Mouse (Mus musculus) MEL (cell line): ENCODE data around the gene Ddx41.

Source experiments
- CTCF ChIP-seq, 3 experiments: IDR thresholded peaks in 2 of 3; conservative IDR thresholded peaks in 1 of 3; 2 replicates each; pipeline ENCODE4 v1.5.1; 2011 to 2012; ENCODE audit warnings: low read length in 3 of 3, low read depth in 2 of 3, mild to moderate bottlenecking in 2 of 3, improper control_type of control experiment in 1 of 3, inconsistent platforms in 1 of 3, mixed read lengths in 1 of 3, moderate library complexity in 1 of 3; ENCODE audit not compliant: control insufficient read depth in 1 of 3, insufficient read depth in 1 of 3, poor library complexity in 1 of 3, severe bottlenecking in 1 of 3
- E2F4 ChIP-seq: IDR thresholded peaks from 2 replicates; pipeline ENCODE4 v1.6.1; 2011; ENCODE audit warnings: low read depth, low read length, improper control_type of control experiment, borderline replicate concordance
- EP300 ChIP-seq, 2 experiments: IDR thresholded peaks; 2 replicates each; pipeline ENCODE4 v1.6.1; 2011; ENCODE audit warnings: improper control_type of control experiment in 2 of 2, low read length in 2 of 2, low read depth in 1 of 2, mild to moderate bottlenecking in 1 of 2
- ETS1 ChIP-seq: IDR thresholded peaks from 2 replicates; pipeline ENCODE4 v1.6.1; 2012; ENCODE audit warnings: low read depth, mild to moderate bottlenecking, inconsistent platforms, low read length, improper control_type of control experiment, moderate library complexity
- GABPA ChIP-seq: IDR thresholded peaks from 2 replicates; pipeline ENCODE4 v1.6.1; 2012; ENCODE audit warnings: low read depth, mild to moderate bottlenecking, inconsistent platforms, low read length, improper control_type of control experiment, moderate library complexity
- GATA1 ChIP-seq: IDR thresholded peaks from 2 replicates; pipeline ENCODE4 v1.6.1; 2011; ENCODE audit warnings: low read depth, low read length, improper control_type of control experiment
- MAX ChIP-seq: IDR thresholded peaks from 2 replicates; pipeline ENCODE4 v1.6.1; 2011; ENCODE audit warnings: low read length, improper control_type of control experiment
- POLR2A ChIP-seq, 2 experiments: IDR thresholded peaks; 2 replicates each; pipeline ENCODE4 v1.6.1; 2011 to 2012; ENCODE audit warnings: low read length in 2 of 2, mild to moderate bottlenecking in 2 of 2, control low read depth in 1 of 2, improper control_type of control experiment in 1 of 2, low read depth in 1 of 2, moderate library complexity in 1 of 2; ENCODE audit not compliant: control insufficient read depth in 1 of 2, insufficient read depth in 1 of 2, poor library complexity in 1 of 2
- POLR2AphosphoS2 ChIP-seq: IDR thresholded peaks from 2 replicates; pipeline ENCODE4 v1.6.1; 2011; ENCODE audit warnings: low read length, improper control_type of control experiment
- SIN3A ChIP-seq: IDR thresholded peaks from 2 replicates; pipeline ENCODE4 v1.6.1; 2012; ENCODE audit warnings: low read length, improper control_type of control experiment, inconsistent platforms
- UBTF ChIP-seq: IDR thresholded peaks from 2 replicates; pipeline ENCODE4 v1.6.1; 2012; ENCODE audit warnings: low read depth, mild to moderate bottlenecking, inconsistent platforms, low read length, improper control_type of control experiment, moderate library complexity, borderline replicate concordance; ENCODE audit not compliant: insufficient read depth
- ZNF384 ChIP-seq: IDR thresholded peaks from 2 replicates; pipeline ENCODE4 v1.6.1; 2012; ENCODE audit warnings: low read depth, mild to moderate bottlenecking, inconsistent platforms, low read length, improper control_type of control experiment

- TF ChIP-seq UBTF (no peak), CTCF (IDR thresholded peaks at IDR 0.05 in 2 of 3, conservative IDR thresholded peaks at IDR 0.05 in 1 of 3; ENCODE audit: control insufficient read depth in 1 of 3, insufficient read depth in 1 of 3, low read depth in 2 of 3, low read length in 3 of 3, poor library complexity in 1 of 3, severe bottlenecking in 1 of 3) (peak; percentile 87 to 92 (median 89)), POLR2AphosphoS2 (peak; percentile 71; the same call in 1 of the 2 replicates), ZNF384 (no peak), MAX (peak; percentile 81; the same call in 1 of the 2 replicates), E2F4 (no peak), GABPA (no peak), EP300 (IDR thresholded peaks at IDR 0.05; ENCODE audit: low read depth in 1 of 2, low read length in 2 of 2) (peak in 1 of 2 experiments; percentile 50; a peak in 1 of 4 replicates), SIN3A (peak; percentile 100), GATA1 (peak; percentile 88), ETS1 (peak; percentile 42; the same call in 1 of the 2 replicates), POLR2A (IDR thresholded peaks at IDR 0.05; ENCODE audit: control insufficient read depth in 1 of 2, insufficient read depth in 1 of 2, low read depth in 1 of 2, low read length in 2 of 2, poor library complexity in 1 of 2) (peak; percentile 59 to 79; a peak in 3 of 4 replicates)
These were observed at the start of gene Ddx41 for GRCm38 (mm10) chr13:55536194-55537175.
